8 mouse cellular contexts compared by ENCODE assay signal in genomic region chr6:118066199-118067081, GRCm38 (mm10). TPM values are rescaled to one million over a fixed set of nuclear protein-coding genes. Genes with fewer than 3 reads are reported as not detected.
DNase-seq lines count a peak whose midpoint lies in the region; ATAC-seq lines count a peak whose summit lies in the region.

No protein-coding gene starts in this region.

- H3K4me2 ChIP-seq in kidney, embryonic 15.5 days, result peak overlapping the region; percentile 98
- H3K4me2 ChIP-seq in neural tube, embryonic 12.5 days (replicated peaks), result peak overlapping the region; percentile 95

- DNase-seq in urinary bladder, adult 2 months (ENCODE audit: low spot score), result peak; percentile 33
- no peak for DNase-seq in urinary bladder, postnatal 10 days (ENCODE audit: low spot score)
- peak; percentile 74 to 77 for DNase-seq in cerebellum, postnatal 25 days
- peak; percentile 23 to 30 for DNase-seq in heart, adult 9 months (ENCODE audit: low spot score in 2 of 2)
- peak; percentile 85 to 89 for DNase-seq in lung, adult 18-20 months
- DNase-seq in urinary bladder, postnatal 25 days (ENCODE audit: low spot score), result peak; percentile 11

- WGBS in kidney, embryonic 15.5 days, result 2% methylated on average over 40 of the region's 40 CpGs
- WGBS in neural tube, embryonic 12.5 days, result 2% methylated on average over 40 of the region's 40 CpGs

- H3K27me3 ChIP-seq in kidney, embryonic 15.5 days, result peaks cover 34% of the 10 kb centered on the region
- H3K27me3 ChIP-seq in neural tube, embryonic 12.5 days (replicated peaks), result peaks cover 20% of the 10 kb centered on the region

- H3K36me3 ChIP-seq in kidney, embryonic 15.5 days, result no peaks in the 10 kb centered on the region
- H3K36me3 ChIP-seq in neural tube, embryonic 12.5 days, result no peaks in the 10 kb centered on the region

- H3K4me3 ChIP-seq in kidney, embryonic 15.5 days (replicated peaks), result peak overlapping the region; percentile 52
- peak overlapping the region; percentile 45 for H3K4me3 ChIP-seq in neural tube, embryonic 12.5 days

- peak; percentile 59 for ATAC-seq in kidney, embryonic 15.5 days (replicated peaks; ENCODE audit: low FRiP score)
- ATAC-seq in neural tube, embryonic 12.5 days (ENCODE audit: low FRiP score, low read depth), result peak; percentile 61; the same call in 1 of the 2 replicates

- peak overlapping the region; percentile 41 for H3K9ac ChIP-seq in kidney, embryonic 15.5 days
- peak overlapping the region; percentile 46 for H3K9ac ChIP-seq in neural tube, embryonic 12.5 days

- H3K27ac ChIP-seq in kidney, embryonic 15.5 days, result no peak overlapping the region
- no peak overlapping the region for H3K27ac ChIP-seq in neural tube, embryonic 12.5 days

- peaks cover 36% of the 10 kb centered on the region for H3K4me1 ChIP-seq in kidney, embryonic 15.5 days
- peaks cover 19% of the 10 kb centered on the region for H3K4me1 ChIP-seq in neural tube, embryonic 12.5 days

- H3K9me3 ChIP-seq in kidney, embryonic 15.5 days (replicated peaks), result no peaks in the 10 kb centered on the region
- H3K9me3 ChIP-seq in neural tube, embryonic 12.5 days, result no peaks in the 10 kb centered on the region

RNA-seq across cellular contexts. Expression of gene Rasgef1a, which starts 55.2 kb away (rescaled TPM):
- polyA plus RNA-seq in urinary bladder, adult 2 months (2012; rRNA removed), result 1.0 and 1.1 TPM in 2 replicates
- polyA plus RNA-seq in kidney, embryonic 15.5 days (2015; fragmentation: Nextera tagmentation; extraction: Ambion mirVana), result 0.76 and 1.0 TPM in 2 replicates
- 0.20 and 0.24 TPM in 2 replicates for polyA plus RNA-seq in neural tube, embryonic 12.5 days (2016; fragmentation: Nextera tagmentation; extraction: Ambion mirVana)
